In the genomic region with DNA sequence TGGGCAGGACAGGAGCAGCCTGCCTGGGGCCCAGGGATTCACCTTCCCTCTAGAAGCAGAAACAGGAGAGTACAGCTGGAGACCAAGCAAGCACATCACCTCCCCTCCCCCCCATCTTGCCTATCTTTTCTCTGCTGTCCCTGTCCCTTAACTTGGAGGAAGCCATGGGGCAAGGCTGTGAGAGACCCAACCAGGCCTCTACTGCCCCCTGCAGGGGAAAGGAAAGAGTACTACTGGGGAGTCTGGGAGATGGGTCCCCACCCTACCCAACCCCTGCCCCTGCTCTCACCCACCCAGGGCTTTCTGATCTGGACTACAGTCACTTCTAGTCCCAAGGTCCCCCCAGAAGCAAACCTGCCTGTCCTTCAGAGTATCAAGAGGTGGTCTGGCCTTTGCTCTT, we compare ENCODE assay signal across 8 mouse cellular contexts. TPM values are rescaled to one million over a fixed set of nuclear protein-coding genes. Genes with fewer than 3 reads are reported as not detected.
DNase-seq lines count a peak whose midpoint lies in the region; ATAC-seq lines count a peak whose summit lies in the region.

No protein-coding gene starts in this region.

- H3K9ac ChIP-seq in hindbrain, embryonic 13.5 days = no peak overlapping the region

- no peaks in the 10 kb centered on the region for H3K27me3 ChIP-seq in hindbrain, embryonic 10.5 days (ENCODE audit: insufficient read depth, poor library complexity, severe bottlenecking)
- H3K27me3 ChIP-seq in hindbrain, embryonic 13.5 days = no peaks in the 10 kb centered on the region

- peak; percentile 44 for DNase-seq in hindbrain, embryonic 10.5 days (ENCODE audit: low spot score)
- peak; percentile 70 for DNase-seq in ES-CJ7 (ENCODE audit: low read depth, low spot score)
- peak; percentile 65 for DNase-seq in embryo, embryonic 11 days
- DNase-seq in heart, postnatal 4 days = peak; percentile 73
- peak; percentile 55 to 79 for DNase-seq in lung, adult 18-20 months
- peak; percentile 72 for DNase-seq in skeletal muscle tissue, adult 2 months (ENCODE audit: low read depth, low spot score)
- no peak for DNase-seq in natural killer cell, adult 2 months (ENCODE audit: low spot score in 2 of 2)

- no peak overlapping the region for H3K4me3 ChIP-seq in hindbrain, embryonic 10.5 days
- no peak overlapping the region for H3K4me3 ChIP-seq in hindbrain, embryonic 13.5 days

- H3K27ac ChIP-seq in hindbrain, embryonic 10.5 days = no peak overlapping the region
- H3K27ac ChIP-seq in hindbrain, embryonic 13.5 days = no peak overlapping the region

- ATAC-seq in hindbrain, embryonic 13.5 days (ENCODE audit: low FRiP score) = no peak

- H3K4me1 ChIP-seq in hindbrain, embryonic 10.5 days (replicated peaks) = peaks cover 10% of the 10 kb centered on the region
- peaks cover 11% of the 10 kb centered on the region for H3K4me1 ChIP-seq in hindbrain, embryonic 13.5 days (replicated peaks)

- H3K4me2 ChIP-seq in hindbrain, embryonic 13.5 days = no peak overlapping the region

- H3K9me3 ChIP-seq in hindbrain, embryonic 10.5 days = no peaks in the 10 kb centered on the region
- no peaks in the 10 kb centered on the region for H3K9me3 ChIP-seq in hindbrain, embryonic 13.5 days

- peaks cover 71% of the 10 kb centered on the region for H3K36me3 ChIP-seq in hindbrain, embryonic 10.5 days
- 0 out of 2 replicates have a peak, but pooled peaks cover 5% of the 10 kb centered on the region for H3K36me3 ChIP-seq in hindbrain, embryonic 13.5 days

RNA-seq across cellular contexts. Expression of a gene that starts 53.6 kb away (rescaled TPM):
- 34.3 and 34.4 TPM in 2 replicates for polyA plus RNA-seq in hindbrain, embryonic 10.5 days (2016; fragmentation: Nextera tagmentation; extraction: Ambion mirVana)
- polyA plus RNA-seq in hindbrain, embryonic 13.5 days (2015; fragmentation: Nextera tagmentation; extraction: Ambion mirVana) = 12.0 and 12.2 TPM in 2 replicates
- total RNA-seq in heart, postnatal 4 days (2021) = 10 to 100 TPM; 34.9 TPM

RNA-seq across cellular contexts. Expression of a gene that starts 55.8 kb away (rescaled TPM):
- 19.9 and 25.1 TPM in 2 replicates for polyA plus RNA-seq in hindbrain, embryonic 10.5 days (2016; fragmentation: Nextera tagmentation; extraction: Ambion mirVana)
- 32.2 and 33.0 TPM in 2 replicates for polyA plus RNA-seq in hindbrain, embryonic 13.5 days (2015; fragmentation: Nextera tagmentation; extraction: Ambion mirVana)
- 10 to 100 TPM; 15.7 to 17.7 TPM for total RNA-seq in heart, postnatal 4 days (2021)

RNA-seq across cellular contexts. Expression of a gene that starts 58.7 kb away (rescaled TPM):
- 2.0 and 2.5 TPM in 2 replicates for polyA plus RNA-seq in hindbrain, embryonic 10.5 days (2016; fragmentation: Nextera tagmentation; extraction: Ambion mirVana)
- 5.2 and 7.0 TPM in 2 replicates for polyA plus RNA-seq in hindbrain, embryonic 13.5 days (2015; fragmentation: Nextera tagmentation; extraction: Ambion mirVana)
- 1 to 10 TPM; 5.5 to 5.6 TPM for total RNA-seq in heart, postnatal 4 days (2021)

Comparison
In these comparisons a context has a peak if more than half of its experiments do, and no peak if none do; other contexts are left out.
1. DNase-seq: peak in hindbrain, embryonic 10.5 days (single experiment), ES-CJ7 (single experiment), embryo, embryonic 11 days (single experiment), heart, postnatal 4 days (single experiment), lung, adult 18-20 months (2 of 2) and skeletal muscle tissue, adult 2 months (single experiment); none in natural killer cell, adult 2 months (0 of 2).